Mouse (Mus musculus) ovary, postnatal 36 days (tissue): ENCODE data around the gene Olfr1367.

Source experiments
- DNase-seq: peaks from one replicate; pipeline ENCODE4 v3.0.0; 2022; ENCODE audit warnings: low spot score, mixed read lengths

Olfr1367 gene

DNA sequence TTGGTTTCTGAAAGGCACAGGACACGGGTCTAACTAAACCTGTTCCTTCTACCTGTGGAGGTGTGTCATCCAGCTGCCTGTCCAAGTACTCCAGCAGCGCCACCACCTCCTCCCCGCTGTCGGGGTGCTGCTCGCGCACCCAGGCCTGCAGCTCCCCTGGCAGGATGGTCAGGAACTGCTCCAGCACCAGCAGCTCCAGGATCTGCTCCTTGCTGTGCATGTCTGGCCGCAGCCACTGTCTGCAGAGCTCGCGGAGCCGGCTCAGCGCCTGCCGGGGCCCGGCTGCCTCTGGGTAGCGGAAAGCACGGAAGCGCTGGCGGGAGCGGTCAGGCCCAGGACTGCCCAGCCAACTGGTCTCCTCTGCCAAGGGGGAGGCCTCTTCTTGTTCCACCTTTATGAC lies 49.3 kb downstream of the Olfr1367 start:
- peak; percentile 30 for DNase-seq

DNA sequence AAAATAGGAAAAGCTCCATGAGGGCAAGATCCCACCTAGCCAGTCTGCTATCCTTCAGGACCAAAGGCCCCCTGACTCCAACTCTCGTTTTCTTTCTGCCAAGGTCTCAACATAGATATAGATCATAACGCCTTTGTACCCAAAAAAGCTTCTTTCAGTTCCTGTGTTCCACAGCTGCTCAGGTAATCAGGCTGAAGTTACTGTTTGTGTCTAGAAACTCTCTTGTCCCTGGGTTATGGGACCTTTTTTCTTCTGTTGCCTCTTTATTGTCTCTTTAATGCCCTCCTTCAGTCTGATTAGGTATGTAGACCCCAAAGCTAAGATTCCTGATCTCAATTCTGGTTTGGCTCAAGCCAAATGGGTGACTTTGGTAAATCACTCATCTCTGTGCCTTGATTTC lies 50.8 kb downstream of the Olfr1367 start:
- DNase-seq: no peak
